In the genomic region with DNA sequence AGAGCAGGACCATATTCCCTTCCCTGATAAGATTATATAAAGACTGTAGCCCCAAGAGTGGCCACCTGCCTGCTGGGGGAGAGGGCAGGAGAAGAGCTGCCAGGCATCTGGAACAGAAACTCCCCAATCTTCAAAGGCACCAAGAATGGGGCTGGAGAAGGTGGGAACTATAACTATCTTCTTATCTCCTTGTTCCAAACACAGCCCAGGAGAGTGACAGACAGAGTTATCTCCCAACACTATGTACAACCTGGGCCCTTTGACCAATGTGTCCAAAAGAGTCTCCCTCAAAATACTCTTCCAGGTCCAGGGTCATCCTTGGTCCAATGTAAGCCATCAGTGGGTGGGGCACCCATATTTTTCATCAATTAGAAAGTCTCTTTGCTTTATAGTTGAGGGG, we compare ENCODE assay signal across 22 mouse cellular contexts.
"Had no signal": no experiment of that assay in that cellular context is flagged by ENCODE, and none has a peak within 500 bp of the region (broad histone marks: within the 10 kb centered on the region; RNA-seq: fewer than 3 reads in every experiment).

No protein-coding gene starts in this region.

- H3K27me3 ChIP-seq: intestine, embryonic 15.5 days; kidney, embryonic 15.5 days; lung, embryonic 15.5 days; neural tube, embryonic 13.5 days had no signal

- H3K27ac ChIP-seq: intestine, embryonic 15.5 days; kidney, embryonic 15.5 days; layer of hippocampus, adult 2 months; left cerebral cortex, adult 2 months; lung, embryonic 15.5 days; midbrain, embryonic 13.5 days; neural tube, embryonic 13.5 days; stomach, postnatal 0 days had no signal

- H3K36me3 ChIP-seq: intestine, embryonic 15.5 days; lung, embryonic 15.5 days; midbrain, embryonic 13.5 days had no signal

- DNase-seq: kidney, adult 11 months; kidney, adult 8-10 months; kidney, postnatal 14 days; kidney, postnatal 4 days; layer of hippocampus, adult 9-11 months; lung, adult 18-20 months; lung, postnatal 14 days; lung, postnatal 4 days; right cerebral cortex, postnatal 4 days; thymus, adult 2 months; thymus, postnatal 14 days; thymus, postnatal 4 days had no signal

- H3K9me3 ChIP-seq: intestine, embryonic 15.5 days; kidney, embryonic 15.5 days; lung, embryonic 15.5 days; midbrain, embryonic 13.5 days; neural tube, embryonic 13.5 days had no signal

- H3K4me1 ChIP-seq: intestine, embryonic 15.5 days; kidney, embryonic 15.5 days; lung, embryonic 15.5 days had no signal

- H3K4me3 ChIP-seq: intestine, embryonic 15.5 days; kidney, embryonic 15.5 days; layer of hippocampus, adult 2 months; left cerebral cortex, adult 2 months; lung, embryonic 15.5 days; midbrain, embryonic 13.5 days; myocyte; neural tube, embryonic 13.5 days had no signal

- H3K4me2 ChIP-seq: intestine, embryonic 15.5 days; kidney, embryonic 15.5 days; lung, embryonic 15.5 days; midbrain, embryonic 13.5 days; neural tube, embryonic 13.5 days had no signal

- H3K9ac ChIP-seq: intestine, embryonic 15.5 days; kidney, embryonic 15.5 days; lung, embryonic 15.5 days; midbrain, embryonic 13.5 days; neural tube, embryonic 13.5 days had no signal

- ATAC-seq: intestine, embryonic 15.5 days; midbrain, embryonic 13.5 days; midbrain, embryonic 16.5 days had no signal
